11 mouse cellular contexts compared by ENCODE assay signal in the genomic region with DNA sequence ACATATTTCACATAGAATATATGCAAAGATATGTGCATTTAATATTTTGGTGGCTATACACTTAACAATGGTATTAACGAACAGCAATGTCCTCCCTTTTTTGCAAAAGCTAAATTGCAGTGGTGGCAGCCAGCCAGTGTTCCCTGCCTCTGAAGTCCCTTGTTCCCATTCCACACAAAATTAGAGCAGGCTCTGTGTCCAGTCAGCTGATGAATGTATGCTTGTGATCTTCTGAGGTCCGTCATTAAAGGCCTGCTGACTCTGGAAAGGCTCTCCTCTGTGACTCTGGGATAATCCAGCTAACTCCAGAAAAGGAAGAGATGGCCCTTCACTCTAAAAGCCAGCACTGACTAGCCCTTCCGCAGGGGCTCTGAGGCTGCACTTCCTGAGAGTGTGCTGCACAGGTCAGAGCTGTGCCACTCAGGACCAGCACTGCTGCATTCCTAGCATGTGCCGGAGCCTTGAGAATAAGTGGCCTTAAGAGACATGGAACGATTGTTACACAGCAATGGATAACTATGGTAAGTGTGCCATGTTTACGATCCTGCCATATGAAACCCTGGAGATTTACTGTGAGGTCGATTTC. TPM values are rescaled to one million over a fixed set of nuclear protein-coding genes. Genes with fewer than 3 reads are reported as not detected.
DNase-seq lines count a peak whose midpoint lies in the region; ATAC-seq lines count a peak whose summit lies in the region.
"Had no signal": no experiment of that assay in that cellular context is flagged by ENCODE, and none has a peak within 500 bp of the region (broad histone marks: within the 10 kb centered on the region; RNA-seq: fewer than 3 reads in every experiment).

No protein-coding gene starts in this region.

- H3K4me3 ChIP-seq in heart, embryonic 14.5 days (ENCODE audit: control insufficient read depth in 1 of 2, insufficient read depth in 1 of 2, low read depth in 1 of 2, low read length in 2 of 2), result no peak overlapping the region
- H3K4me3 ChIP-seq in heart, embryonic 10.5 days, result no peak overlapping the region
- no peak overlapping the region for H3K4me3 ChIP-seq in kidney, embryonic 15.5 days (replicated peaks)
- H3K4me3 ChIP-seq in neural tube, embryonic 15.5 days (replicated peaks), result no peak overlapping the region
- H3K4me3 ChIP-seq: liver, embryonic 15.5 days had no signal

- no peak for ATAC-seq in heart, embryonic 14.5 days (ENCODE audit: insufficient number of reproducible peaks, insufficient read depth, low FRiP score, low read depth)
- ATAC-seq in kidney, embryonic 15.5 days (replicated peaks; ENCODE audit: low FRiP score), result peak; percentile 84
- ATAC-seq in neural tube, embryonic 15.5 days (ENCODE audit: low FRiP score), result peak; percentile 61
- ATAC-seq: Patski had no signal

- H3K36me3 ChIP-seq in heart, embryonic 14.5 days (ENCODE audit: control insufficient read depth, insufficient read depth, low read length), result 0 out of 2 replicates have a peak, but pooled peaks cover 5% of the 10 kb centered on the region
- H3K36me3 ChIP-seq in heart, embryonic 10.5 days, result no peaks in the 10 kb centered on the region
- H3K36me3 ChIP-seq in kidney, embryonic 15.5 days, result no peaks in the 10 kb centered on the region
- H3K36me3 ChIP-seq in neural tube, embryonic 15.5 days, result no peaks in the 10 kb centered on the region

- no peaks in the 10 kb centered on the region for H3K27me3 ChIP-seq in heart, embryonic 14.5 days (ENCODE audit: control insufficient read depth, insufficient read depth, low read length)
- H3K27me3 ChIP-seq in heart, embryonic 10.5 days (ENCODE audit: insufficient read depth, poor library complexity, severe bottlenecking), result no peaks in the 10 kb centered on the region
- H3K27me3 ChIP-seq in kidney, embryonic 15.5 days, result no peaks in the 10 kb centered on the region
- H3K27me3 ChIP-seq in neural tube, embryonic 15.5 days (replicated peaks), result no peaks in the 10 kb centered on the region
- H3K27me3 ChIP-seq: liver, embryonic 15.5 days; Patski had no signal

- H3K9ac ChIP-seq in heart, embryonic 14.5 days (ENCODE audit: low read length), result no peak overlapping the region
- H3K9ac ChIP-seq in kidney, embryonic 15.5 days, result no peak overlapping the region
- H3K9ac ChIP-seq in neural tube, embryonic 15.5 days (replicated peaks), result no peak overlapping the region
- H3K9ac ChIP-seq: liver, embryonic 15.5 days had no signal

- H3K27ac ChIP-seq in heart, embryonic 14.5 days (replicated peaks in 1 of 2; ENCODE audit: control insufficient read depth in 1 of 2, insufficient read depth in 1 of 2, low read depth in 2 of 2, low read length in 2 of 2), result peak overlapping the region; percentile 41 to 56; a peak in 3 of 4 replicates
- H3K27ac ChIP-seq in heart, embryonic 10.5 days, result no peak overlapping the region
- H3K27ac ChIP-seq in kidney, embryonic 15.5 days, result peak overlapping the region; percentile 65
- H3K27ac ChIP-seq in neural tube, embryonic 15.5 days (replicated peaks), result 0 out of 2 replicates have a peak overlapping the region, but pooled peaks have one; percentile 48
- H3K27ac ChIP-seq: liver, embryonic 15.5 days had no signal

- no peak overlapping the region for H3K4me2 ChIP-seq in heart, embryonic 14.5 days (ENCODE audit: low read length)
- no peak overlapping the region for H3K4me2 ChIP-seq in kidney, embryonic 15.5 days
- H3K4me2 ChIP-seq in neural tube, embryonic 15.5 days, result no peak overlapping the region
- H3K4me2 ChIP-seq: liver, embryonic 15.5 days had no signal

- WGBS in heart, embryonic 14.5 days, result 49% methylated on average over 7 of the region's 7 CpGs
- 62% methylated on average over 7 of the region's 7 CpGs for WGBS in heart, embryonic 10.5 days
- WGBS in kidney, embryonic 15.5 days, result 39% methylated on average over 7 of the region's 7 CpGs
- 56% methylated on average over 7 of the region's 7 CpGs for WGBS in neural tube, embryonic 15.5 days

- H3K4me1 ChIP-seq in heart, embryonic 14.5 days (ENCODE audit: control insufficient read depth in 2 of 2, insufficient read depth in 2 of 2, low read length in 2 of 2), result peaks cover 6 to 11% of the 10 kb centered on the region in 2 experiments; a peak in 3 of 4 replicates
- peaks cover 6% of the 10 kb centered on the region; the same call in 1 of the 2 replicates for H3K4me1 ChIP-seq in heart, embryonic 10.5 days
- peaks cover 5% of the 10 kb centered on the region; the same call in 1 of the 2 replicates for H3K4me1 ChIP-seq in kidney, embryonic 15.5 days
- 0 out of 2 replicates have a peak, but pooled peaks cover 4% of the 10 kb centered on the region for H3K4me1 ChIP-seq in neural tube, embryonic 15.5 days

- no peaks in the 10 kb centered on the region for H3K9me3 ChIP-seq in heart, embryonic 14.5 days (ENCODE audit: control insufficient read depth, low read length)
- no peaks in the 10 kb centered on the region for H3K9me3 ChIP-seq in heart, embryonic 10.5 days
- no peaks in the 10 kb centered on the region for H3K9me3 ChIP-seq in kidney, embryonic 15.5 days (replicated peaks)
- no peaks in the 10 kb centered on the region for H3K9me3 ChIP-seq in neural tube, embryonic 15.5 days (replicated peaks)
- H3K9me3 ChIP-seq: liver, embryonic 15.5 days had no signal

- no peak for DNase-seq in heart, embryonic 10.5 days (ENCODE audit: low spot score)
- peak; percentile 19 for DNase-seq in right cerebral cortex, adult 18-20 months
- no peak for DNase-seq in right cerebral cortex, postnatal 36 days (ENCODE audit: low spot score in 2 of 2)
- DNase-seq in left cerebral cortex, adult 11 months (ENCODE audit: low spot score), result no peak
- no peak for DNase-seq in testis, postnatal 10 days (ENCODE audit: low spot score)
- DNase-seq: thymus, adult 2 months had no signal

RNA-seq across cellular contexts. Expression of a gene that starts 51.0 kb away (rescaled TPM):
- 46.5 and 56.0 TPM in 2 replicates for polyA plus RNA-seq in heart, embryonic 14.5 days (2014; fragmentation: Nextera tagmentation; extraction: Ambion mirVana)
- polyA plus RNA-seq in heart, embryonic 10.5 days (2016; fragmentation: Nextera tagmentation; extraction: Ambion mirVana), result 39.3 and 49.6 TPM in 2 replicates
- polyA plus RNA-seq in kidney, embryonic 15.5 days (2015; fragmentation: Nextera tagmentation; extraction: Ambion mirVana), result 49.5 and 50.2 TPM in 2 replicates
- polyA plus RNA-seq in neural tube, embryonic 15.5 days (2015; fragmentation: Nextera tagmentation; extraction: Ambion mirVana), result 57.7 and 60.3 TPM in 2 replicates
